Mouse (Mus musculus): Measurements from ENCODE around the gene Sez6. TPM values are rescaled to one million over a fixed set of nuclear protein-coding genes. Genes with fewer than 3 reads are reported as not detected.

The Sez6 gene
- polyA plus RNA-seq, 1 experiment from 2014 or later: 0.48 TPM

- Histone ChIP-seq H3K4me3 (ENCODE audit: low read length) (peak overlapping the region; percentile 100), H3K36me3 (ENCODE audit: control insufficient read depth, insufficient read depth, low read length) (no peaks in the 10 kb centered on the region), H3K27ac (ENCODE audit: low read length) (peak overlapping the region; percentile 97), H3K27me3 (replicated peaks; ENCODE audit: control insufficient read depth, insufficient read depth, low read length) (peaks cover 5% of the 10 kb centered on the region; the same call in 1 of the 2 replicates), H3K4me2 (ENCODE audit: low read depth, low read length) (peak overlapping the region; percentile 60), H3K4me1 (ENCODE audit: control insufficient read depth, insufficient read depth, low read length) (peaks cover 11% of the 10 kb centered on the region), H3K9ac (ENCODE audit: low read depth, low read length) (peak overlapping the region; percentile 71), H3K9me3 (ENCODE audit: control insufficient read depth, low read length) (no peaks in the 10 kb centered on the region)
- WGBS: under 1% methylated on average over 29 of the region's 29 CpGs
- ATAC-seq: peak; percentile 82
Measured at GRCm38 (mm10) chr11:77981609-77982440, 51.2 kb downstream of the Sez6 start.

GRCm38 (mm10) chr11:77982441-77982905 lies 51.9 kb downstream of the Sez6 start, which contains the start of gene Phf12:
Gene Phf12, plus strand, starts transcription at chr11:77982754.
- Histone ChIP-seq H3K9me3 (ENCODE audit: control insufficient read depth, low read length) (no peaks in the 10 kb centered on the region), H3K4me2 (ENCODE audit: low read depth, low read length) (peak within 1 kb of the TSS; percentile 89), H3K27me3 (replicated peaks; ENCODE audit: control insufficient read depth, insufficient read depth, low read length) (peaks cover 3% of the 10 kb centered on the region; the same call in 1 of the 2 replicates), H3K4me3 (ENCODE audit: low read length) (peak within 1 kb of the TSS; percentile 100), H3K4me1 (ENCODE audit: control insufficient read depth, insufficient read depth, low read length) (peaks cover 11% of the 10 kb centered on the region), H3K27ac (ENCODE audit: low read length) (peak within 1 kb of the TSS; percentile 97), H3K36me3 (ENCODE audit: control insufficient read depth, insufficient read depth, low read length) (no peaks in the 10 kb centered on the region), H3K9ac (ENCODE audit: low read depth, low read length) (peak within 1 kb of the TSS; percentile 99)
- WGBS: under 1% methylated on average over 62 of the region's 62 CpGs
- peak; percentile 90 for ATAC-seq

GRCm38 (mm10) chr11:77983191-77983936 lies 52.8 kb downstream of the Sez6 start:
- H3K9ac ChIP-seq (ENCODE audit: low read depth, low read length): peak overlapping the region; percentile 99
- no peaks in the 10 kb centered on the region for H3K9me3 ChIP-seq (ENCODE audit: control insufficient read depth, low read length)
- H3K27ac ChIP-seq (ENCODE audit: low read length): peak overlapping the region; percentile 96
- ATAC-seq: no peak
- WGBS: under 1% methylated on average over 30 of the region's 32 CpGs
- H3K4me2 ChIP-seq (ENCODE audit: low read depth, low read length): peak overlapping the region; percentile 89
- peaks cover 11% of the 10 kb centered on the region for H3K4me1 ChIP-seq (ENCODE audit: control insufficient read depth, insufficient read depth, low read length)
- peak overlapping the region; percentile 100 for H3K4me3 ChIP-seq (ENCODE audit: low read length)
- H3K36me3 ChIP-seq (ENCODE audit: control insufficient read depth, insufficient read depth, low read length): 0 out of 2 replicates have a peak, but pooled peaks cover 1% of the 10 kb centered on the region
- H3K27me3 ChIP-seq (replicated peaks; ENCODE audit: control insufficient read depth, insufficient read depth, low read length): no peaks in the 10 kb centered on the region

GRCm38 (mm10) chr11:77983937-77984835 lies 53.6 kb downstream of the Sez6 start:
- Histone ChIP-seq H3K36me3 (ENCODE audit: control insufficient read depth, insufficient read depth, low read length) (peaks cover 9% of the 10 kb centered on the region; the same call in 1 of the 2 replicates), H3K9ac (ENCODE audit: low read depth, low read length) (peak overlapping the region; percentile 99), H3K27ac (ENCODE audit: low read length) (peak overlapping the region; percentile 96), H3K27me3 (replicated peaks; ENCODE audit: control insufficient read depth, insufficient read depth, low read length) (no peaks in the 10 kb centered on the region), H3K4me1 (ENCODE audit: control insufficient read depth, insufficient read depth, low read length) (peaks cover 11% of the 10 kb centered on the region), H3K4me3 (ENCODE audit: low read length) (peak overlapping the region; percentile 100), H3K4me2 (ENCODE audit: low read depth, low read length) (peak overlapping the region; percentile 89), H3K9me3 (ENCODE audit: control insufficient read depth, low read length) (no peaks in the 10 kb centered on the region)
- under 1% methylated on average over 61 of the region's 63 CpGs for WGBS
- peak; percentile 12 for ATAC-seq

GRCm38 (mm10) chr11:77984836-77985231 lies 54.2 kb downstream of the Sez6 start:
- Histone ChIP-seq H3K4me3 (ENCODE audit: low read length) (peak overlapping the region; percentile 100), H3K27ac (ENCODE audit: low read length) (peak overlapping the region; percentile 96), H3K9ac (ENCODE audit: low read depth, low read length) (peak overlapping the region; percentile 99), H3K4me1 (ENCODE audit: control insufficient read depth, insufficient read depth, low read length) (peaks cover 11% of the 10 kb centered on the region), H3K9me3 (ENCODE audit: control insufficient read depth, low read length) (no peaks in the 10 kb centered on the region), H3K4me2 (ENCODE audit: low read depth, low read length) (peak overlapping the region; percentile 89), H3K36me3 (ENCODE audit: control insufficient read depth, insufficient read depth, low read length) (peaks cover 9% of the 10 kb centered on the region; the same call in 1 of the 2 replicates), H3K27me3 (replicated peaks; ENCODE audit: control insufficient read depth, insufficient read depth, low read length) (no peaks in the 10 kb centered on the region)
- 1% methylated on average over 13 of the region's 13 CpGs for WGBS
- ATAC-seq: no peak

GRCm38 (mm10) chr11:77985541-77986065 lies 55.0 kb downstream of the Sez6 start:
- Histone ChIP-seq H3K4me3 (ENCODE audit: low read length) (peak overlapping the region; percentile 100), H3K9ac (ENCODE audit: low read depth, low read length) (peak overlapping the region; percentile 99), H3K9me3 (ENCODE audit: control insufficient read depth, low read length) (no peaks in the 10 kb centered on the region), H3K27ac (ENCODE audit: low read length) (no peak overlapping the region), H3K36me3 (ENCODE audit: control insufficient read depth, insufficient read depth, low read length) (peaks cover 9% of the 10 kb centered on the region; the same call in 1 of the 2 replicates), H3K4me2 (ENCODE audit: low read depth, low read length) (peak overlapping the region; percentile 89), H3K27me3 (replicated peaks; ENCODE audit: control insufficient read depth, insufficient read depth, low read length) (no peaks in the 10 kb centered on the region), H3K4me1 (ENCODE audit: control insufficient read depth, insufficient read depth, low read length) (peaks cover 11% of the 10 kb centered on the region)
- no peak for ATAC-seq
- WGBS: 75% methylated on average over 3 of the region's 3 CpGs

- Histone ChIP-seq H3K9me3 (ENCODE audit: control insufficient read depth, low read length) (no peaks in the 10 kb centered on the region), H3K4me2 (ENCODE audit: low read depth, low read length) (no peak overlapping the region), H3K27ac (ENCODE audit: low read length) (no peak overlapping the region), H3K9ac (ENCODE audit: low read depth, low read length) (no peak overlapping the region), H3K36me3 (ENCODE audit: control insufficient read depth, insufficient read depth, low read length) (peaks cover 13% of the 10 kb centered on the region; the same call in 1 of the 2 replicates), H3K4me3 (ENCODE audit: low read length) (no peak overlapping the region), H3K4me1 (ENCODE audit: control insufficient read depth, insufficient read depth, low read length) (peaks cover 7% of the 10 kb centered on the region), H3K27me3 (replicated peaks; ENCODE audit: control insufficient read depth, insufficient read depth, low read length) (no peaks in the 10 kb centered on the region)
- ATAC-seq: no peak
- 89% methylated on average over 13 of the region's 13 CpGs for WGBS
Measured at GRCm38 (mm10) chr11:77989071-77989690, 58.6 kb downstream of the Sez6 start.

- ATAC-seq: no peak
- Histone ChIP-seq H3K4me3 (ENCODE audit: low read length) (no peak overlapping the region), H3K27ac (ENCODE audit: low read length) (no peak overlapping the region), H3K36me3 (ENCODE audit: control insufficient read depth, insufficient read depth, low read length) (0 out of 2 replicates have a peak, but pooled peaks cover 4% of the 10 kb centered on the region), H3K9ac (ENCODE audit: low read depth, low read length) (no peak overlapping the region), H3K9me3 (ENCODE audit: control insufficient read depth, low read length) (no peaks in the 10 kb centered on the region), H3K4me1 (ENCODE audit: control insufficient read depth, insufficient read depth, low read length) (no peaks in the 10 kb centered on the region), H3K27me3 (replicated peaks; ENCODE audit: control insufficient read depth, insufficient read depth, low read length) (no peaks in the 10 kb centered on the region), H3K4me2 (ENCODE audit: low read depth, low read length) (no peak overlapping the region)
- WGBS: 76% methylated on average over 1 of the region's 1 CpGs
Measured at GRCm38 (mm10) chr11:77995556-77995955, 65.0 kb downstream of the Sez6 start.
